Mouse (Mus musculus): ENCODE measurements around the gene Rpl10l.

Rpl10l gene

DNA sequence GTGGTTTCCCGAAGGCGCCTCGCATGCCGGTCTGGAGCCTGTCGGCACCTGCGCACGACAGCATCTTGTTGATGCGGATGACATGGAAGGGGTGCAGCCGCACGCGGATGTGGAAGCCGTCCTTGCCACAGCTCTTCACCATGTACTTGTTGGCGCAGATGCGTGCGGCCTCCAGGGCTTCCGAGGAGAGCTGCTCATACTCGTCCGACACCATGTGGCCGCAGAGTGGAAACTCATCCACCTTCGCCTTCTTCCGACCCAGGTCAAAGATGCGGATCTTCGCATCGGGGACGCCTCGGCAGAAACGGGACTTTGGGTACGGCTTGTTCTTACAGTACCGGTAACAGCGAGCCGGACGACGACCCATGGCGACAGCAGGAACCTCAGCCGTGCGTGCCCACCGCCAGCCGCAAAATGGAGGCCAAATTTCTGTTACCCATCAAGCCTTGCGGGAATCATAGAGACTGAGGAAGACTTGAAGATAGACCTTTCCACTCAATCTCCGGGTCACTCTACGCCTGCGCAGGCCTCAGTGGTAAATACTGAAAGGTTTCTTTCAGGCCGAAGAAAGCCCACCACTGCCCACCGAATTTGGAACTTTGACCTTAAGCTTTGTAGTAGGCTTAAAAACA is at the start of gene Rpl10l:
Rpl10l (minus strand) TSS at position 411 of the 632 bp plus-strand sequence.
- DNase-seq (ENCODE audit: extremely low spot score, low spot score), result no peak

DNA sequence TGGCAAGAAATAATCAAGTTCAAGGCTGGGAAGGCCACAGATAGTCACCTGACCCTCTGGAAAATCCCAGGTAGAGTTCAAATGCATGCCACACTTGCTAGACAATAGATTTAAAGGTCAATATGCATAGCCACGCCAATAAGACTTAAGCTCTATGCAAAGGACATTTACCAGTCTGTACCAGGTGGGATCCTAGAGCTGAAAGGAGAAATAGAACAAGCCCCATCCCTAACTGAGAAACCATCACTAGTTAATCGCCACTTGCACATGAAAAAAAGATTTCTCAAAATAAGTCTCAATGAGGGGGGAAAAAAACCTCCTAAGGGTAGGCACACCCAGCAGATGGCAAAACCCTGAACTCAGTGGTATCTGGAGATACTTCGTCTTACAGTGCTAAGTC is 8.3 kb downstream of the Rpl10l start:
- no peak for DNase-seq (ENCODE audit: extremely low spot score, low spot score)

DNA sequence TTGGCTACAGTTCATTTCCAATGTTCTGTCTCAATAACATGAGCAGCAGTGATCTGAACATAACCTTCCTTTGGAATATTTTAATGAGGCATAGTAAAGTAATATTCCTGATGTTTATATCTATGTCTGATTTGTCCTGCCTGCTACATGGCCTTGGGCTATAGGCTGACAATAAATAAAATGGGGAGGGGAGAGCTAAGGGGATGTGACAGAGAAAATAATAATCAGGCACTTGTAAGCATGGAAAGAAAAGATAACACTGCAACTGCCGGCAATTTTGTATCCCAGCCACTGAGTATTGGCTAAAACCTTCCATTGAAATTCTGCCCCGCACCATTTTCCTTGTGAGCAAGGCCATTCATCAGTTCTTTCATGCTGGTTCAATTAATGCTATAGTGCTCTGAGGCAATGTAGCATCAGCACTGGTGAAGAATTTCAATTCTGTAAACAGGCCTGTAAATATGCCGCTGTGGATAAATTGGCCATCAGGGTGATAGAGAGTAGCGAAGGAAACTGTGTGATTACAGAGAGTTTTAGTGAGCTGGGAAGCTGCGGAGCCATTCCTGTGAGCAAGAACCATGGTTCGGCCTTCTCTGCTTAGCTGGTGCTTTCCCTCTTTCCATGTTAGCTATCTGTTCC is 38.6 kb downstream of the Rpl10l start:
- DNase-seq (ENCODE audit: extremely low spot score, low spot score), result no peak

DNA sequence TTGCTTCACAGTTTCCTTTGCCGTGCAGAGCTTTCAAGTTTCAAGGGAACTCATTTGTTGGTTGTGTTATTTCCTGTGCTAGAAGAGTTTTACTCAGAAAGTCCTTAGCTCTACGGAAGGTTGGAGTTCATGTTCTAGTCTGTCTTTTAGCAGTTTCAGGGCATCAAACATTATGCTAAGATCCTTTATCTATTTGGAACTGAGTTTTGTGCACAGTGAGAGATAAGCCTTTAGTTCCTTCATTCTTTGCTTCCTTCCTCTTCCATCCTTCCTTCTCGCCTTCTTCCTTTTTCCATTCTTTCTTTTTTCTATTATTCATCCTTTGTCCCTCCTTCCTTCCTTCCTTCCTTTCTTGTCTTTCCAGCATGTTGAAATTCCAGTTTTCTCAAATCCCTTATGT is 50.0 kb downstream of the Rpl10l start:
- DNase-seq (ENCODE audit: extremely low spot score, low spot score), result no peak

Measured in neural tube, embryonic 10.5 days (tissue).